Mouse (Mus musculus) heart, embryonic 13.5 days (tissue): Measurements from ENCODE around the gene Mdc1. TPM values are rescaled to one million over a fixed set of nuclear protein-coding genes. Genes with fewer than 3 reads are reported as not detected.

ENCODE experiments used
- ATAC-seq: fragments of 200-750 bp; cut with Nextera tagmentation; 2 replicates; pipeline ENCODE4 v1.8.0; 2017; ENCODE audit warnings: moderate TSS enrichment; ENCODE audit not compliant: insufficient number of reproducible peaks, low FRiP score, low TSS enrichment; ENCODE audit errors: extremely low read depth
- H3K27ac ChIP-seq: fragments of 300-500 bp; sonication (generic); replicated peaks from 2 replicates; pipeline ENCODE4 v1.5.1; 2015; ENCODE audit warnings: moderate library complexity, mild to moderate bottlenecking, inconsistent platforms
- H3K27me3 ChIP-seq: fragments of 300-500 bp; sonication (generic); replicated peaks from 2 replicates; pipeline ENCODE4 v1.6.1; 2015; ENCODE audit warnings: mild to moderate bottlenecking, inconsistent platforms
- H3K36me3 ChIP-seq: fragments of 300-500 bp; sonication (generic); 2 replicates; pipeline ENCODE4 v1.6.1; 2015; ENCODE audit warnings: mild to moderate bottlenecking, inconsistent platforms
- H3K4me1 ChIP-seq: fragments of 300-500 bp; sonication (generic); 2 replicates; pipeline ENCODE4 v1.6.1; 2015; ENCODE audit warnings: inconsistent platforms
- H3K4me2 ChIP-seq: fragments of 300-500 bp; sonication (generic); 2 replicates; pipeline ENCODE4 v1.6.1; 2015; ENCODE audit warnings: inconsistent platforms, mild to moderate bottlenecking, moderate library complexity
- H3K4me3 ChIP-seq: fragments of 300-500 bp; sonication (generic); 2 replicates; pipeline ENCODE4 v1.5.1; 2015; ENCODE audit warnings: moderate library complexity, mild to moderate bottlenecking, inconsistent platforms
- H3K9ac ChIP-seq: fragments of 300-500 bp; sonication (generic); 2 replicates; pipeline ENCODE4 v1.6.1; 2015; ENCODE audit warnings: inconsistent platforms, mild to moderate bottlenecking, moderate library complexity
- H3K9me3 ChIP-seq: fragments of 300-500 bp; sonication (generic); 2 replicates; pipeline ENCODE4 v1.6.1; 2016; ENCODE audit warnings: inconsistent platforms
- WGBS: fragments of 180-500 bp; shearing (Covaris S2); methylation state at CpG from one replicate; pipeline ENCODE4 v1.1.7; 2015; ENCODE audit warnings: mixed read lengths; 5-methylcytosine and 5-hydroxymethylcytosine counted together
- polyA plus RNA-seq: library from polyadenylated mRNA; unstranded; fragments of >200 nt; fragmentation: Nextera tagmentation; extraction: Ambion mirVana; gene quantifications from 2 replicates; pipeline ENCODE4 v1.2.1, GENCODE M21; 2015

Gene Mdc1
- polyA plus RNA-seq, 1 experiment from 2014 or later: 18.4 TPM

- Histone ChIP-seq H3K4me2 (no peak overlapping the region), H3K27ac (peak overlapping the region; percentile 99), H3K4me1 (peaks cover 66% of the 10 kb centered on the region), H3K27me3 (no peaks in the 10 kb centered on the region), H3K4me3 (no peak overlapping the region), H3K36me3 (no peaks in the 10 kb centered on the region), H3K9ac (peak overlapping the region; percentile 63), H3K9me3 (no peaks in the 10 kb centered on the region)
- 80% methylated on average over 5 of the region's 5 CpGs for WGBS
- ATAC-seq: no peak
These were observed 29.0 kb upstream of the Mdc1 start for GRCm38 (mm10) chr17:35812307-35812706.

- Histone ChIP-seq H3K9me3 (no peaks in the 10 kb centered on the region), H3K9ac (peak overlapping the region; percentile 63), H3K4me1 (peaks cover 69% of the 10 kb centered on the region), H3K4me3 (no peak overlapping the region), H3K27ac (peak overlapping the region; percentile 99), H3K4me2 (peak overlapping the region; percentile 39; the same call in 1 of the 2 replicates), H3K36me3 (no peaks in the 10 kb centered on the region), H3K27me3 (no peaks in the 10 kb centered on the region)
- 0 out of 2 replicates have a peak, but pooled peaks have one; percentile 2 for ATAC-seq
- 46% methylated on average over 6 of the region's 6 CpGs for WGBS
These were observed 28.6 kb upstream of the Mdc1 start for GRCm38 (mm10) chr17:35812736-35813135.

GRCm38 (mm10) chr17:35813245-35813647 is 28.1 kb upstream of the Mdc1 start:
- H3K9ac ChIP-seq: peak overlapping the region; percentile 72

GRCm38 (mm10) chr17:35813653-35814052 is 27.7 kb upstream of the Mdc1 start:
- Histone ChIP-seq H3K27me3 (no peaks in the 10 kb centered on the region), H3K9ac (peak overlapping the region; percentile 72), H3K27ac (peak overlapping the region; percentile 99), H3K9me3 (no peaks in the 10 kb centered on the region), H3K4me3 (no peak overlapping the region), H3K4me2 (peak overlapping the region; percentile 39), H3K36me3 (no peaks in the 10 kb centered on the region), H3K4me1 (peaks cover 69% of the 10 kb centered on the region)
- ATAC-seq: no peak
- 55% methylated on average over 7 of the region's 7 CpGs for WGBS

More at GRCm38 (mm10) chr17:35813245-35813647, 28.1 kb upstream of the Mdc1 start:
- Histone ChIP-seq H3K27ac (peak overlapping the region; percentile 99), H3K27me3 (no peaks in the 10 kb centered on the region), H3K4me2 (peak overlapping the region; percentile 39), H3K4me1 (peaks cover 69% of the 10 kb centered on the region), H3K4me3 (no peak overlapping the region), H3K9me3 (no peaks in the 10 kb centered on the region), H3K36me3 (no peaks in the 10 kb centered on the region)
- WGBS: 9% methylated on average over 7 of the region's 7 CpGs
- peak; percentile 75 for ATAC-seq

- H3K36me3 ChIP-seq: no peaks in the 10 kb centered on the region
- no peak for ATAC-seq
- H3K4me1 ChIP-seq: peaks cover 68% of the 10 kb centered on the region
- no peaks in the 10 kb centered on the region for H3K27me3 ChIP-seq
- H3K27ac ChIP-seq: peak overlapping the region; percentile 99
- WGBS: 53% methylated on average over 6 of the region's 6 CpGs
- no peaks in the 10 kb centered on the region for H3K9me3 ChIP-seq
- H3K4me3 ChIP-seq: no peak overlapping the region
- peak overlapping the region; percentile 20; the same call in 1 of the 2 replicates for H3K9ac ChIP-seq
- H3K4me2 ChIP-seq: no peak overlapping the region
These were observed 26.6 kb upstream of the Mdc1 start for GRCm38 (mm10) chr17:35814678-35815077.

DNA sequence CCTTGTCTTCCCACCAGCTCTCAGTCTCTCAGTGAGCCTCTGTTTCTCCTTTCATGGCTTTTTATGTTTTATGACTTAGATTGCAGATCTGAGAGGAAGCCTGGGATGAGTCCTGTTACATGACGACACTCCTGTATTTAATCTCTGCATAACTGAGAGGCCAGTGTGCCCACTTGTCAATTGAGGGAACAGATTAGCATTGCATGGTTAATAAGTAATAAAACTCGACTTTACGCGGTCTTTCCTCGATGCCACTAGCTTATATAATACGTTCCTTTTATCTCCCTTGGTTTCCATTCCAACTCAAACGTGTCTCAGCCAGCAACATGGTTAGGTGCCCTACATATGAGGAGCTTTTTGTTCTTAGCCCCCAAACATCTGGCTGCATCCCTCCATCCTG is 25.5 kb upstream of the Mdc1 start:
- Histone ChIP-seq H3K9ac (peak overlapping the region; percentile 66), H3K9me3 (no peaks in the 10 kb centered on the region), H3K4me3 (no peak overlapping the region), H3K27me3 (no peaks in the 10 kb centered on the region), H3K36me3 (no peaks in the 10 kb centered on the region), H3K27ac (peak overlapping the region; percentile 99), H3K4me2 (peak overlapping the region; percentile 22; the same call in 1 of the 2 replicates), H3K4me1 (peaks cover 71% of the 10 kb centered on the region)
- 52% methylated on average over 7 of the region's 7 CpGs for WGBS
- ATAC-seq: no peak

GRCm38 (mm10) chr17:35816686-35817085 is 24.6 kb upstream of the Mdc1 start:
- Histone ChIP-seq H3K36me3 (no peaks in the 10 kb centered on the region), H3K4me3 (no peak overlapping the region), H3K27me3 (no peaks in the 10 kb centered on the region), H3K4me1 (peaks cover 68% of the 10 kb centered on the region), H3K9ac (peak overlapping the region; percentile 66), H3K9me3 (no peaks in the 10 kb centered on the region), H3K4me2 (no peak overlapping the region), H3K27ac (peak overlapping the region; percentile 99)
- WGBS: 48% methylated on average over 8 of the region's 14 CpGs
- no peak for ATAC-seq

DNA sequence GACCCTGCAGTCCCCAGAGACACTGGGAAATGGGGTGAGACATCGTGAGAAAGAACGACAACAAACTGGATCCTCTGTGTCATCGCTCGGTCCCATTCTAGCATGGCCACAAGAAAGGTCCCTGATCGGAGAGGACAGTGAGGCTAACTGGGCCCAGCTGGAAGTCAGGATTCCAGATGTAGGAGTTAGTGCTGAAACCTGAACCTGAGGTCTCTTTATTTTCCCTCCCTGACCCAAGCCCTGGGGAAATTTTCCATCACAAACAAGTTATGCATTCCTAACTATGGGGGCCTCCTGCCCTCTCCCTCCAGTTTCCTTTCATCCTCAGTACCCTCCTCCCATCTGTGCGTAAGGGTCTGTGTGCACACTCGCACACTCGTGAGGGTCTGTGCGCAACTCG is 24.1 kb upstream of the Mdc1 start:
- peaks cover 62% of the 10 kb centered on the region for H3K4me1 ChIP-seq
- ATAC-seq: no peak
- H3K36me3 ChIP-seq: no peaks in the 10 kb centered on the region
- H3K4me2 ChIP-seq: no peak overlapping the region
- no peak overlapping the region for H3K4me3 ChIP-seq
- no peaks in the 10 kb centered on the region for H3K27me3 ChIP-seq
- 0 out of 2 replicates have a peak overlapping the region, but pooled peaks have one; percentile 24 for H3K27ac ChIP-seq
- no peaks in the 10 kb centered on the region for H3K9me3 ChIP-seq
- peak overlapping the region; percentile 33; the same call in 1 of the 2 replicates for H3K9ac ChIP-seq
- WGBS: 60% methylated on average over 10 of the region's 10 CpGs

DNA sequence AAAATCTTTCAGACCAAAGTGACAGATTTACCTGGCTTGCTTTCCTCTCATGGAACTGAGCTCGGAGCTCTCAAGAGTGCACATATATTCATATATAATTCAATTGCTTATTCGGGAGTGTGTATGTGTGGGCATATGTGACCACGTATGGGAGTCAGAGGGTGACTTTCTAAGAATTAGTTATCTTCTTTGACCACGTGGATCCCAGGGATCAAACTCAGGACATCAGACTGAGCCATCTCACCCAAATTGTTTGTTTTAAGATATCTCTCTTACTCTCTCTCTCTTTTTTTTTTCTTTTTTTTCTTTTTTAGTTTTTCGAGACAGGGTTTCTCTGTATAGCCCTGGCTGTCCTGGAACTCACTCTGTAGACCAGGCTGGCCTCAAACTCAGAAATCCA is 21.2 kb upstream of the Mdc1 start:
- Histone ChIP-seq H3K4me3 (no peak overlapping the region), H3K4me2 (no peak overlapping the region), H3K27me3 (no peaks in the 10 kb centered on the region), H3K4me1 (peaks cover 51% of the 10 kb centered on the region), H3K9ac (no peak overlapping the region), H3K9me3 (no peaks in the 10 kb centered on the region), H3K36me3 (peaks cover 7% of the 10 kb centered on the region), H3K27ac (no peak overlapping the region)
- ATAC-seq: no peak
- WGBS: 71% methylated on average over 5 of the region's 5 CpGs

- Histone ChIP-seq H3K27me3 (no peaks in the 10 kb centered on the region), H3K4me2 (peak within 1 kb of the TSS; percentile 88), H3K4me3 (peak within 1 kb of the TSS; percentile 87), H3K4me1 (peaks cover 36% of the 10 kb centered on the region), H3K9me3 (no peaks in the 10 kb centered on the region), H3K9ac (peak within 1 kb of the TSS; percentile 94), H3K27ac (peak within 1 kb of the TSS; percentile 89), H3K36me3 (peaks cover 23% of the 10 kb centered on the region)
- under 1% methylated on average over 62 of the region's 62 CpGs for WGBS
- peak; percentile 11; the same call in 1 of the 2 replicates for ATAC-seq
These were observed 19.6 kb upstream of the Mdc1 start, which contains the start of gene Ier3 for GRCm38 (mm10) chr17:35821439-35822430. Ier3 (plus strand) TSS chr17:35821684.

- ATAC-seq: no peak
- Histone ChIP-seq H3K4me2 (peak overlapping the region; percentile 88), H3K4me1 (peaks cover 28% of the 10 kb centered on the region), H3K36me3 (peaks cover 31% of the 10 kb centered on the region), H3K27ac (peak overlapping the region; percentile 89), H3K9me3 (no peaks in the 10 kb centered on the region), H3K9ac (peak overlapping the region; percentile 94), H3K27me3 (no peaks in the 10 kb centered on the region), H3K4me3 (peak overlapping the region; percentile 87)
- WGBS: 2% methylated on average over 11 of the region's 11 CpGs
These were observed 18.8 kb upstream of the Mdc1 start for GRCm38 (mm10) chr17:35822564-35822963.
